In genomic region chr9:35050701-35051454, GRCm38 (mm10) we compare ENCODE assay signal across 15 mouse cellular contexts.
DNase-seq lines count a peak whose midpoint lies in the region; ATAC-seq lines count a peak whose summit lies in the region.
"Had no signal": no experiment of that assay in that cellular context is flagged by ENCODE, and none has a peak within 500 bp of the region (broad histone marks: within the 10 kb centered on the region; RNA-seq: fewer than 3 reads in every experiment).

No protein-coding gene starts in this region.

- peaks cover 5% of the 10 kb centered on the region; the same call in 1 of the 2 replicates for H3K36me3 ChIP-seq in heart, embryonic 11.5 days (ENCODE audit: control insufficient read depth, insufficient read depth, low read length)
- peaks cover 64% of the 10 kb centered on the region for H3K36me3 ChIP-seq in limb, embryonic 15.5 days
- peaks cover 3% of the 10 kb centered on the region; the same call in 1 of the 2 replicates for H3K36me3 ChIP-seq in midbrain, embryonic 11.5 days (ENCODE audit: control insufficient read depth, insufficient read depth, low read length)

- H3K9me3 ChIP-seq in heart, embryonic 11.5 days (replicated peaks; ENCODE audit: control insufficient read depth, low read length) = no peaks in the 10 kb centered on the region
- no peaks in the 10 kb centered on the region for H3K9me3 ChIP-seq in limb, embryonic 15.5 days
- no peaks in the 10 kb centered on the region for H3K9me3 ChIP-seq in midbrain, embryonic 11.5 days (ENCODE audit: control insufficient read depth, low read length)
- H3K9me3 ChIP-seq: hindbrain, embryonic 13.5 days; liver, embryonic 15.5 days; midbrain, embryonic 13.5 days had no signal

- peaks cover 12% of the 10 kb centered on the region for H3K4me1 ChIP-seq in heart, embryonic 11.5 days (ENCODE audit: control insufficient read depth, insufficient read depth, low read length)
- H3K4me1 ChIP-seq in limb, embryonic 15.5 days = peaks cover 9% of the 10 kb centered on the region
- no peaks in the 10 kb centered on the region for H3K4me1 ChIP-seq in midbrain, embryonic 11.5 days (ENCODE audit: control insufficient read depth, insufficient read depth, low read length)
- H3K4me1 ChIP-seq: hindbrain, embryonic 13.5 days; midbrain, embryonic 13.5 days had no signal

- ATAC-seq in heart, embryonic 11.5 days (replicated peaks; ENCODE audit: insufficient number of reproducible peaks, low FRiP score, low TSS enrichment) = no peak
- no peak for ATAC-seq in limb, embryonic 15.5 days (ENCODE audit: insufficient number of reproducible peaks, low FRiP score, low TSS enrichment, low read depth)
- no peak for ATAC-seq in midbrain, embryonic 11.5 days (ENCODE audit: low FRiP score)
- ATAC-seq: midbrain, embryonic 13.5 days had no signal

- no peak overlapping the region for H3K27ac ChIP-seq in heart, embryonic 11.5 days (ENCODE audit: low read depth, low read length)
- H3K27ac ChIP-seq in limb, embryonic 15.5 days = peak overlapping the region; percentile 40; the same call in 1 of the 2 replicates
- H3K27ac ChIP-seq in midbrain, embryonic 11.5 days (ENCODE audit: low read depth, low read length) = no peak overlapping the region
- H3K27ac ChIP-seq: hindbrain, embryonic 13.5 days; liver, embryonic 15.5 days; midbrain, embryonic 13.5 days; stomach, postnatal 0 days had no signal

- no peak overlapping the region for H3K9ac ChIP-seq in heart, embryonic 11.5 days (ENCODE audit: low read depth, low read length)
- no peak overlapping the region for H3K9ac ChIP-seq in limb, embryonic 15.5 days
- no peak overlapping the region for H3K9ac ChIP-seq in midbrain, embryonic 11.5 days (ENCODE audit: low read length)
- H3K9ac ChIP-seq: hindbrain, embryonic 13.5 days; liver, embryonic 15.5 days; midbrain, embryonic 13.5 days had no signal

- no peak overlapping the region for H3K4me2 ChIP-seq in heart, embryonic 11.5 days
- H3K4me2 ChIP-seq in limb, embryonic 15.5 days = no peak overlapping the region
- H3K4me2 ChIP-seq in midbrain, embryonic 11.5 days = no peak overlapping the region
- H3K4me2 ChIP-seq: hindbrain, embryonic 13.5 days; liver, embryonic 15.5 days; midbrain, embryonic 13.5 days had no signal

- 80% methylated on average over 6 of the region's 6 CpGs for WGBS in heart, embryonic 11.5 days (ENCODE audit: insufficient replicate concordance)
- WGBS in limb, embryonic 15.5 days = 88% methylated on average over 6 of the region's 6 CpGs
- 90% methylated on average over 6 of the region's 6 CpGs for WGBS in midbrain, embryonic 11.5 days

- peaks cover 8% of the 10 kb centered on the region for H3K27me3 ChIP-seq in heart, embryonic 11.5 days (ENCODE audit: control insufficient read depth, insufficient read depth, low read length)
- no peaks in the 10 kb centered on the region for H3K27me3 ChIP-seq in limb, embryonic 15.5 days
- no peaks in the 10 kb centered on the region for H3K27me3 ChIP-seq in midbrain, embryonic 11.5 days (ENCODE audit: control insufficient read depth, insufficient read depth, low read length)
- H3K27me3 ChIP-seq: hindbrain, embryonic 13.5 days; liver, embryonic 15.5 days; midbrain, embryonic 13.5 days had no signal

- DNase-seq in heart, adult 11 months = peak; percentile 77
- peak; percentile 4 for DNase-seq in kidney, adult 18-20 months
- no peak for DNase-seq in kidney, adult 9 months
- DNase-seq in testis, postnatal 10 days (ENCODE audit: low spot score) = peak; percentile 27
- DNase-seq in testis, postnatal 14 days (ENCODE audit: low spot score) = no peak
- DNase-seq in midbrain, embryonic 11.5 days (ENCODE audit: low spot score, missing footprints) = no peak
- DNase-seq: cerebellum, adult 9-10 months; gastrocnemius, postnatal 36 days; layer of hippocampus, adult 9-11 months had no signal

- H3K4me3 ChIP-seq in heart, embryonic 11.5 days (ENCODE audit: low read depth, low read length) = no peak overlapping the region
- no peak overlapping the region for H3K4me3 ChIP-seq in limb, embryonic 15.5 days
- no peak overlapping the region for H3K4me3 ChIP-seq in midbrain, embryonic 11.5 days (ENCODE audit: low read depth, low read length)
- H3K4me3 ChIP-seq: hindbrain, embryonic 13.5 days; liver, embryonic 15.5 days; midbrain, embryonic 13.5 days had no signal

Comparison
In these comparisons a context has a peak if more than half of its experiments do, and no peak if none do; other contexts are left out.
1. DNase-seq: peak in heart, adult 11 months (single experiment), kidney, adult 18-20 months (single experiment) and testis, postnatal 10 days (single experiment); none in kidney, adult 9 months (single experiment), testis, postnatal 14 days (single experiment) and midbrain, embryonic 11.5 days (single experiment).